Mouse (Mus musculus): Measurements from ENCODE around the gene Cobl.

The Cobl gene

GRCm38 (mm10) chr11:12443614-12444013, 21.1 kb downstream of the Cobl start:
- no peak for DNase-seq

GRCm38 (mm10) chr11:12443185-12443584, 21.6 kb downstream of the Cobl start:
- DNase-seq, result no peak

- DNase-seq, result no peak
Observed at GRCm38 (mm10) chr11:12442283-12442682, 22.5 kb downstream of the Cobl start.

GRCm38 (mm10) chr11:12435905-12436304, 28.9 kb downstream of the Cobl start:
- DNase-seq, result no peak

GRCm38 (mm10) chr11:12435018-12435417, 29.7 kb downstream of the Cobl start:
- DNase-seq, result no peak

GRCm38 (mm10) chr11:12434597-12434996, 30.2 kb downstream of the Cobl start:
- no peak for DNase-seq

GRCm38 (mm10) chr11:12431911-12432310, 32.8 kb downstream of the Cobl start:
- DNase-seq, result no peak

- no peak for DNase-seq
Observed at GRCm38 (mm10) chr11:12430231-12431041, 34.3 kb downstream of the Cobl start.

- DNase-seq, result peak; percentile 3
Observed at GRCm38 (mm10) chr11:12426746-12427145, 38.0 kb downstream of the Cobl start.

- no peak for DNase-seq
Observed at GRCm38 (mm10) chr11:12424205-12424604, 40.6 kb downstream of the Cobl start.

- no peak for DNase-seq
Observed at GRCm38 (mm10) chr11:12421183-12421582, 43.6 kb downstream of the Cobl start.

- DNase-seq, result no peak
Observed at GRCm38 (mm10) chr11:12420146-12420545, 44.6 kb downstream of the Cobl start.

- no peak for DNase-seq
Observed at GRCm38 (mm10) chr11:12416899-12417298, 47.9 kb downstream of the Cobl start.

- no peak for DNase-seq
Observed at GRCm38 (mm10) chr11:12415329-12415728, 49.4 kb downstream of the Cobl start.

- no peak for DNase-seq
Observed at GRCm38 (mm10) chr11:12411950-12412349, 52.8 kb downstream of the Cobl start.

GRCm38 (mm10) chr11:12411075-12411807, 53.5 kb downstream of the Cobl start:
- DNase-seq, result no peak

- no peak for DNase-seq
Observed at GRCm38 (mm10) chr11:12409463-12409862, 55.3 kb downstream of the Cobl start.

- DNase-seq, result no peak
Observed at GRCm38 (mm10) chr11:12407834-12408233, 56.9 kb downstream of the Cobl start.

GRCm38 (mm10) chr11:12399903-12400302, 64.9 kb downstream of the Cobl start:
- DNase-seq, result no peak

- no peak for DNase-seq
Observed at GRCm38 (mm10) chr11:12396196-12396595, 68.6 kb downstream of the Cobl start.

GRCm38 (mm10) chr11:12394701-12395100, 70.1 kb downstream of the Cobl start:
- DNase-seq, result no peak

GRCm38 (mm10) chr11:12394151-12394550, 70.6 kb downstream of the Cobl start:
- no peak for DNase-seq

GRCm38 (mm10) chr11:12384826-12385225, 79.9 kb downstream of the Cobl start:
- peak; percentile 16 for DNase-seq

GRCm38 (mm10) chr11:12382991-12383390, 81.8 kb downstream of the Cobl start:
- DNase-seq, result no peak
